Mouse (Mus musculus) CH12.LX (cell line): Measurements from ENCODE around the gene Dgcr8.

Source experiments
- CTCF ChIP-seq, 2 experiments: IDR thresholded peaks in 1 of 2; conservative IDR thresholded peaks in 1 of 2; 2 replicates each; pipeline ENCODE4 v1.5.1; 2011 to 2012; ENCODE audit warnings: low read depth in 2 of 2, low read length in 2 of 2, improper control_type of control experiment in 1 of 2, inconsistent platforms in 1 of 2, mild to moderate bottlenecking in 1 of 2, moderate library complexity in 1 of 2
- MAZ ChIP-seq: IDR thresholded peaks from 2 replicates; pipeline ENCODE4 v1.6.1; 2012; ENCODE audit warnings: low read depth, mild to moderate bottlenecking, inconsistent platforms, low read length, improper control_type of control experiment, moderate library complexity

DNA sequence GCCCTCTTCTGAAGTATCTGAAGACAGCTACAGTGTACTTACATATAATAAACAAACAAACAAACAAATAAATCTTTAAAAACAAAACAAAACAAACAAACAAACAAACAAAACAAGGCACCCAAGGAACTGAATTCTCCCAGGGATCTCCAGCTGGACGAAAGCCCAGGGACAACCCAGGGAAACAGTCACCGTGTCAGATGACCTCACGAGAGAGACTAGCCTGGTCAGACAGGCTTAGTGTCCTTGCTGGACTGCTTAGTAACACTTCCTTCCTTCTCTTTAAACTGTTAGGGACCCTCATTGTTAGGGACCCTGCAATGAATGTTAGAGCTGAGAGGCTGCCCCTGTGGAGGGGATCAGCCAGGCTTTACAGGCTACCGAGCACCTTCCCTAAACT, 48.2 kb upstream of the Dgcr8 start:
- TF ChIP-seq MAZ (no peak), CTCF (conservative IDR thresholded peaks at IDR 0.05 in 1 of 2, IDR thresholded peaks at IDR 0.05 in 1 of 2; ENCODE audit: low read depth in 2 of 2, low read length in 2 of 2) (no peak)
